Mouse (Mus musculus) thymus, adult 2 months (tissue): ENCODE measurements at regions not wholly inside any gene's neighbourhood (a gene's known extent, or its start where the extent isn't known, plus 50 kb on each side); places are given as distances from the start of the nearest gene placed in this dataset.

Experiments used
- CTCF ChIP-seq: fragments of 200-500 bp; IDR thresholded peaks from 2 replicates; pipeline ENCODE4 v1.5.1; 2012; ENCODE audit warnings: mild to moderate bottlenecking, control low read depth, low read length, moderate library complexity, borderline replicate concordance; ENCODE audit not compliant: control insufficient read depth, poor library complexity, insufficient read depth; ENCODE audit errors: extremely low read depth
- POLR2A ChIP-seq: fragments of 200-500 bp; IDR thresholded peaks from 2 replicates; pipeline ENCODE4 v1.6.1; 2012; ENCODE audit warnings: mild to moderate bottlenecking, low read length, control low read depth, moderate library complexity; ENCODE audit not compliant: control insufficient read depth, poor library complexity, insufficient read depth; ENCODE audit errors: extremely low read depth

DNA sequence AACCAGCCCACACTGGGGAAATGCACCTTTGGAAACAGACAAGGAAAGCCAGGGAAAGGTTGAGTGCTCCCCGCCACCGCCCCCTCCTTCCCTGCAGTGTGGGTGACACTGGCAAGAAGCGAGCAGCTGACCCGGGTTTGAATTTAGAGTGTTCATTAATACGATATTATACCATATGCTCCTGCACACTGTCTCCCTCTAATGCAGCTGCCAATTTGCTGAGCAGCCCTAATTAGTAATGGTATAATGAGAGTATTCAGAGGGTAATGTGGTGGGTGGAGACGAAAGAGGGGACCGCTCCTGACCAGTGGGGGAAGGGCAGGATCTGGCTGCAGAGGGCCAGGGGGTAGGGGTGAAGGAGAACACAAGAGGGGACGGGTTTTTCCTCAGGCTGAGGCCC lies 111.9 kb upstream of the Lhx1 start:
- TF ChIP-seq CTCF (no peak), POLR2A (no peak)
